Mouse (Mus musculus): Measurements from ENCODE around the gene Lcn10. TPM values are rescaled to one million over a fixed set of nuclear protein-coding genes. Genes with fewer than 3 reads are reported as not detected.
"Not testable (repeated sequence)": the region's sequence is repeated elsewhere in the genome, so short reads cannot be mapped to it uniquely, and the experiment has no call there.

The Lcn10 gene
- total RNA-seq, 2 experiments from 2014 or later: not detected

DNA sequence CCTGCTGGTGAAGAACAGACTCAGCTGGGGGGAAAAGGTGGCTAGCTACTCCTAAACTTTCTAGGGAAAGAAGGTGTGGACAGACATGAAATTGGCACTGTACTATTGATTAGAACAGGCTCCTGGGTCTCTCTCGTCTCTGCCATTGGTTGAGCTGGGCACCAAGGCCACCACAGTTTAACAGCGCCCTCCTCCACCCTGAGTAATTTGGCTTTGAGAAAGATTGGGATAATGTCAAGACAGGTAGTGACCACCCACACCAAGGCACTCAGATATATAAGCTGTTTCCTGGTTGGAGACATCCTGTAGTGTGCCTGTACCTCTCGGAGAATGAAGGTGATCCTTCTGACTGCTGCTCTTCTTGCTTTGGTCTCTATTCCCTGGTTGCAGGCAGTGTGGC is 6.0 kb upstream of the Lcn10 start, which contains the start of gene Lcn6:
Lcn6 (plus strand) TSS at position 301 of the 400 bp plus-strand sequence.
- Histone ChIP-seq H3K4me3 (no peak within 1 kb of the TSS), H3K27ac (no peak within 1 kb of the TSS)
- no peak for DNase-seq (ENCODE audit: low spot score in 2 of 2)
- no peak for TF ChIP-seq CTCF (conservative IDR thresholded peaks at IDR 0.05)

DNA sequence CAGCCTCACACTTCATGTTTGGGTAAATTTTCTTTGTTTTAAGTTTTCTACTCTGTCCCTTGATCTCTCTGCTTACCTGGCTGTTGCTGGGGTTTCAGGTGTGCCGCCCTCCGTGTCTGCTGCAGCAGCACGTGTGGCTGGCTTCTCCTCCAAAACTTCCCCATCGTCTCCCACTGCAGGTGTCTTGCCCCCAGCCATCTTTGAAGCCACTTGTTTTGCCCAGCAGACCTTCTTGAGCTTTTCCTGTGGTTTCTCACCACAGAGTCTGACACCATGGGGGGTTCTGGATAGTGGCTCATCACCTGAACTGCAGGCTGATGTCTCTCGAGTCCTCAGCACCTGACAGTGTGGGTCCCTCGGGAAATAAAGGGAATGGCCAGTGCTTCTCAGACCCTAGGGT is 3.0 kb upstream of the Lcn10 start:
- TF ChIP-seq CTCF (conservative IDR thresholded peaks at IDR 0.05): no peak
- H3K4me3 ChIP-seq: no peak overlapping the region
- no peak for DNase-seq (ENCODE audit: low spot score in 2 of 2)
- no peak overlapping the region for H3K27ac ChIP-seq

DNA sequence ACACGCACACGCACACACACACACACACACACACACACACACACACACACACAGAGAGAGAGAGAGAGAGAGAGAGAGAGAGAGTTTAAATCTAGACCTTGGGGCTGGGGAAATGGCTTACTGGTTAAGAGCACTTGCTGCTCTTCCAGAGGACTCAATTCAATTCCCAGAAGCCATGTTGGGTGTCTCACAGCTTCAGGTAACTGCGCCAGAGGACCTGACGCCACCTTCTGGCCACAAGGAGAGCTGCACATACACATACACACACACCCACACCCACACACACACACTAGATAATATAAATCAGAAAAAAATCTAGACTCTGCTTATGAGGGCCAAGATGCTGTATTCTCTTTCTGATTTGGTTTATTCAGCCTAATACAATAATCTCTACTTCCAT is 4.4 kb downstream of the Lcn10 start:
- Histone ChIP-seq H3K4me3 (no peak overlapping the region), H3K27ac (no peak overlapping the region)
- no peak for TF ChIP-seq CTCF (conservative IDR thresholded peaks at IDR 0.05)
- no peak for DNase-seq (ENCODE audit: low spot score in 2 of 2)

DNA sequence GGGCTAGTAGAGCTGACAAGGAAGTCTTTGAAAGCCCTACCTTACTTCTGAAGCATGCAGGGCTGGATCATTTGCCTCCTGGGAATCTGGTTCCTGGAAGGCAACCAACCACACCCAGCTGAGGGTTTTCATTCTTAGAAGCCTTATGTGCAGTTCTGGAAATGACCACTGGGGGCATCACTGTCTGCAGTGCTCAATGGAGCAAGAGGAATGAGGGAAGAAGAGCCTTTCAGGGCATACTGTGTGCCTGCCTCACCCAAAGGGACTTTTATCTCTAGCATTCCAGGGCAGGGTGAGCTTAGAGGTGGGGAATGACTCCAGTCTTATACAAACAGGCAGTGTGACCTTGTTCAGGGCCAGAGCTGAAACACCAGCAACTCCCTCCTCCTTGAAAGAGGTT is 12.1 kb downstream of the Lcn10 start:
- TF ChIP-seq CTCF (conservative IDR thresholded peaks at IDR 0.05): peak; percentile 91
- DNase-seq (ENCODE audit: low spot score in 2 of 2): peak in 1 of 2 experiments; percentile 73
- Histone ChIP-seq H3K27ac (no peak overlapping the region), H3K4me3 (no peak overlapping the region)

DNA sequence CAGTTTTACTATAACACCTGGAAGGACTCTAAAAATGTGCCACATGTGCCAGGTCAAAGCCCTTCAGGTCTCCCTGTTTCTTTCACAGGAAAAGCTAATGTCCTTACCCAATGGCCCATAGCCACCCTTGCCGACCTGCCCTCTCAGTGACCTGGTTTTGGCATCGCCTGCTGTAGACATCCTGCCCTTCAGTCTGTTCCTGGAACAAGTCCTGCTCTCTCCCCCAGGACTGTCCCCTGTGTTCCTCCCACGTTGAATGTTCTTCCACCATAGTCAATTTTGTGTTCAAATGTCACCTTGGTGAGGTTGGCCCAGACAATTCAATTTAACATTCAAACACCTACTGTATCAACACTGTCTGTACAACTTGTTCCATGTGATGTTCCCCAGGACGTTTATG is 14.4 kb downstream of the Lcn10 start:
- no peak for DNase-seq (ENCODE audit: low spot score in 2 of 2)
- Histone ChIP-seq H3K27ac (no peak overlapping the region), H3K4me3 (no peak overlapping the region)
- TF ChIP-seq CTCF (conservative IDR thresholded peaks at IDR 0.05): no peak

DNA sequence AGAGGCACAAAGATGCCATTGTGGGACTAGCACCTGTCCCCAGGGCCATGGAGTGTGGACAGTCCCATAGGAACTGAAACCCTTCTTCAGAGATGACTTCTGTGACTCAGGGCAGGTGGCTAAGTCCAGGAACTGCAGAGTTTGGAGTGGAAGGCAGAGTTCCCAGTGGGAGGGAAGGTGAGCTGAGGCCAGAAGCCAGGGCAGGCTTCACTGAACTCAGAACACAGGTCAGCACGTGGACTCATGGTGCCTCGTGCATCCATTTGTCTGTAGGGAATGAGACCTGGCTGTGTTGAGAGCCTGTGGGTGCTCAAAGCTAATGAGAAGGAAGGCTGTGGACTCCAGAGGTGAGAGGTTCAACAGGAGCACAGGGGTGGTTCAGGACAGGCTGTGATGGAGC is 16.2 kb downstream of the Lcn10 start:
- H3K27ac ChIP-seq: no peak overlapping the region
- H3K4me3 ChIP-seq: no peak overlapping the region
- no peak for DNase-seq (ENCODE audit: low spot score in 2 of 2)
- no peak for TF ChIP-seq CTCF (conservative IDR thresholded peaks at IDR 0.05)

DNA sequence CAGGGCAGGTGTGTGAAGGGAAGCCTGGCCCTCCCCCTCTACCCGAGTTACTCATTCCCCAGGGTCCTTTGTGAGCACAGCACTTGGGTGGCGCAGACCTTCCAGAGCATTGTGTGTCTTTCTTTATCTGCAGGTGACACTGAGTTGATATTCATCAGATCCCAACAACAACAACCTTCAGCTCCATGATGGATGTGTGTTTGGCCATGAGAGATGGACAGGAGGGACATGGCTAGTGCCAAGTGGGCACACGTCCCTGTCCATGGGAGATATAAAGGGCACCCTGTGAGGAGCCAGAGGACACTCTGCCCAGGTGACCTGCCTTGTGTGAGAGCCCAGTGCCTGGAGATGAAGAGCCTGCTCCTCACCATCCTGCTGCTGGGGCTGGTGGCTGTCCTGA is 17.2 kb downstream of the Lcn10 start, which contains the start of gene Obp2a:
Obp2a (plus strand) TSS at position 301 of the 400 bp plus-strand sequence.
- H3K27ac ChIP-seq; DNase-seq (ENCODE audit: low spot score in 2 of 2); H3K4me3 ChIP-seq: not testable (repeated sequence)

DNA sequence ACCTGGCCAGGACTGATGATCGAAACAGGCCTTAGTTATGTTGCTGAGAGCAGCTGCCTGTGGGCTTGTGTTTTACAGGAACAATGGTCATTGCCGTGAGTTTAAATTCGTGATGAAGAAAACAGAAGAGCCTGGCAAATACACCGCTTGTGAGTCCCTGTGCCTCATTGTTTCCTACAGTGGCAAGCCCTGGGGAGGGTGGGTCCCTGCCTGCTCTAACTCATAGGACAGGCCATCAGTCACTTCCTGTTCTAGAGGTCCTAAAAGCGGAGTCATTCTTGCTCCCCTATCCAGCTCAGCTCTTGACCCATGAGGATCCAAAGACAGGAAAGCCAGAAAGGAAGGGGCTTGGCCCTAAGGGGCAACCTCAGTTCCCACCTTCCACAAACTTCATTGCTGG is 18.5 kb downstream of the Lcn10 start:
- no peak overlapping the region for H3K27ac ChIP-seq
- no peak for TF ChIP-seq CTCF (conservative IDR thresholded peaks at IDR 0.05)
- DNase-seq (ENCODE audit: low spot score in 2 of 2): no peak
- no peak overlapping the region for H3K4me3 ChIP-seq

DNA sequence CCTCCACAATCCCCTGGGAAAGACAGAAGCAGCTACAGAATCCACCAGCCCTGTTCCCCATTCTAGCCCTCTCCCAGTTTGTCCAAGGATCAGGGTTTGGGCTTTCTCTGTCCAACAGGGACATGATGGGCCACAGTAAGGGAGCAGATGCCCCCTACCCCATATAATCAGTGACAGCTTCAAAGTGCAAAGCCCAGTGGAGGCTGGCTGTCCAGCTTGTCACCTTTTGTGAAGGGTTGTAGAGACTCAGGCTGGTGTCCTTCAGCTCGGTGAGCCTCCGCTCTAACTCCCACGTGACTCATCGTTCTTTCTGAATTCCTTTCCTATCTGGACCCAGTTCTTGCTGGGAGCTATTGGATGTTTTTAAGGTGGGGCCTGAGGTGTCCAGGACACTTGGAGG is 21.2 kb downstream of the Lcn10 start:
- no peak for DNase-seq (ENCODE audit: low spot score in 2 of 2)
- Histone ChIP-seq H3K4me3 (no peak overlapping the region), H3K27ac (no peak overlapping the region)
- no peak for TF ChIP-seq CTCF (conservative IDR thresholded peaks at IDR 0.05)

DNA sequence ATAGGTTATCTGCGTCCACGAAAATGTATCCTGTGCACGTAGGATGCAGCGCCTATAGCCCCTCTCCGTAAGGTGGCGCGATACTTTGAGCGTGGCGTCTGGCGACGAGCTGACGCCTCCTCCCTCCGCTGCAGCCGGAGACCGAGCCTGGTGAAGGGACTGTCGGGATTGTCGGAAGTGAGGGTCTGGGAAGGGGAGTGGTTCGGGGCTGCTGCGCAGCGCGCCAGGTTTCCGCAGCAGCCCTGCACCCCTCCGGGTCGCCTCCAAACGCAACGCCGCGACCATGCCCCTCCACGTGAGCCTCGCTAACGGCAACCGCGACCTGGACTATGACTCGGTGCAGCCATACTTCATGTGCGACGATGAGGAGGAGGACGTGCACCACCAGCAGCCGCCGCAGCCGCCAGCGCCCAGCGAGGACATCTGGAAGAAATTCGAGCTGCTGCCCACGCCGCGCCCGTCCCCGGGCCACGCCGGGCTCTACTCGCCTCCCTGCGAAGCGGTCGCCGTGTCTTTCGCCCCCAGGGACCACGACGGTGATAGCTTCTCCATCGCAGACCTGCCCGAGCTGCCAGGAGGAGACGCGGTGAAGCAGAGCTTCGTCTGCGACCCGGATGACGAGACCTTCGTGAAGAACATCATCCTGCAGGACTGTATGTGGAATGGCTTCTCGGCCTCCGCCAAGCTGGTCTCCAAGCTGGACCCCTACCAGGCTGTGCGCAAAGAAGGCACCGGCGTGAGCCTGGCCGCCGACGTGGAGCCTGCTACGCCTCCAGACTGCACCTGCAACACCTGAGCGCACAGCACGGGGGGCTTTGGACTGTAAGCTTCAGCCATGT is 24.3 kb downstream of the Lcn10 start, which contains the start of gene Bmyc:
Bmyc (plus strand) TSS at position 97 of the 839 bp plus-strand sequence.
- Histone ChIP-seq H3K4me3 (peak within 1 kb of the TSS; percentile 97), H3K27ac (peak within 1 kb of the TSS; percentile 98)
- TF ChIP-seq CTCF (conservative IDR thresholded peaks at IDR 0.05): peak; percentile 77
- DNase-seq (ENCODE audit: low spot score in 2 of 2): peak; percentile 89 to 94

DNA sequence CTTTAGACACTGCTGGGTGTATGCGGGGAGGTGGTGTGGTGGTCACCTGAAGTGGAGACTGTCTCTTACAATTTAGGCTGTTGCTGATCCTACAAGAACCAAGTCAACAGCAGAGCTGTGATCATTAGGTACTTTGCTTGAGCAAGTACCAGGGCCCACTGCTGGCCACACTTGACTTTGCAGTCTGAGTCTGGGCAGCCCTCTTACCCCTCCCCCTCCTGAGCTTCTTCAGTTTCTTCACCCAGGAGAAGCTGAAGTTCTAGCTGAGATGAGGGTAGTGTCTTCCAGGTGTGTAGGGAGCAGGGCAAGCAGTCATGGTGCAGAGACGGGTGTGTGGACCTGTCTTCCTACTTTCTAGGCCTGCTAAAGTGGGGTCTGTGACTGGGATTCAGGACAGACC is 25.6 kb downstream of the Lcn10 start:
- H3K27ac ChIP-seq: peak overlapping the region; percentile 98
- peak overlapping the region; percentile 97 for H3K4me3 ChIP-seq
- DNase-seq (ENCODE audit: low spot score in 2 of 2): peak; percentile 35 to 37
- peak; percentile 72 for TF ChIP-seq CTCF (conservative IDR thresholded peaks at IDR 0.05)

DNA sequence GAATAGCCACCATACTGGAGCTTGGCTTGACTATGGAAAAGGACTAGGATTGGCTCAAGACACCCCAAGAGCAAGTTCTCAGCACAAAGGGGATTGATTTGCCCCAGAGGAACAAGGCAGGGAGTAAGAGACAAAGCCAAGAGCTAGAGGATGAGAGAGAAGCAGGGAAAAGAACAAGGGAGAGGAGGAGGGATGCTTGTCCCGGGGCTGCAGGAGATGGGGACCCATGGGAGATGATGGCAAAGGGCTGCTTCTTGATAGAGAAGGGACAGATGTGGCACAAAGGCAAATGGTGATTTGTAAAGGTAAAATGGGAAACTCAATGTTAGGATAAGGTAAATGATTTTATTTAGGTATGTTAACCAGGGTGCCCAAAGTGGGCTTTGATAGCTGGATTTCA is 26.5 kb downstream of the Lcn10 start:
- peak overlapping the region; percentile 98 for H3K27ac ChIP-seq
- not testable (repeated sequence) for H3K4me3 ChIP-seq; DNase-seq (ENCODE audit: low spot score in 2 of 2)

DNA sequence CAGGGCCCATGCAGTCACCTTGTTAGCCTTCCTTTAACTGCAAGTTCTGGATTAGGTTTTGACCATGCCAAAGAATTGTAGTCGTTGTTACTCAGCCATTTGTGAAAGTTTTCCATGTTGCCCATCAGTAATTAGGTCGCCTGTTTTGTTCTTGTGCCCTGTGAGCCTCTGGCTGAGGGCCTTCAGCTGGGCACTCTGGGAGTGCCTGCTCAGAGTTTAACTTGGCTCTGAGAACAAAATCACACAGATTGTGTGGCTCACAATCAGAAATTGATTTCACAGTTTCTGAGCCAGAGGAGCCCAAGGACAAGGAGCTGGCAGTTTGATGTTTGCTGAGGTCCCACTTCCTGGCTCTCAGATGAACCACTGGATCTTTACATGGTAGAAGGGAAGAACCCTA is 27.3 kb downstream of the Lcn10 start:
- peak overlapping the region; percentile 98; the same call in 1 of the 2 replicates for H3K27ac ChIP-seq
- not testable (repeated sequence) for H3K4me3 ChIP-seq; DNase-seq (ENCODE audit: low spot score in 2 of 2)

DNA sequence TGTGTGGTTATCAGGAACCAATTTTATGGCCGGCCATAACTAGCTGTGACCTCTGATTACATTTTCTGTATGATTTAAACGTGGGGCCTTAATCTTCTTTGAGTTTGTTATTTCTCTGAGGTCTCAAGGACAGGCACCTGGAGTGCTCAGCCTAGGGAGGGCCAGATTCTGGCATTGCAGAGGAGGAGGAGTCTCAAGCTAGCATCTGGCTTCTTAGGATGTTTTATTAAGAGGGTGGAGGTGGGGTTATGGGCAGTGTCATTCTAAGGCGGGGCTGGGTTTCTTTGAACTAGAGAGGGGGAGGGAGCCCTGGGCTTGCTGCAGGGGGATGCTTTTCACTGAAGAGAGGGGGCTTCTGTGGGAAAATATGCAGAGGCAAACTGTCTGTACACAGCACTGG is 29.1 kb downstream of the Lcn10 start:
- H3K27ac ChIP-seq; DNase-seq (ENCODE audit: low spot score in 2 of 2); H3K4me3 ChIP-seq: not testable (repeated sequence)
